Mouse (Mus musculus): ENCODE data around the gene Apobec4. TPM values are rescaled to one million over a fixed set of nuclear protein-coding genes. Genes with fewer than 3 reads are reported as not detected.

Apobec4 gene
- total RNA-seq, 4 experiments from 2014 or later, result not detected

GRCm38 (mm10) chr1:152804907-152805306 is 54.6 kb downstream of the Apobec4 start:
- no peak for DNase-seq (ENCODE audit: low spot score)

Other genes starting within 250 kb of the Apobec4 start
- gene Rgl1, start 15.8 kb downstream of the Apobec4 start, total RNA-seq (2022), result 10 to 100 TPM; 30.2 to 37.8 (median 35.0) TPM
- 10 to 100 TPM; 21.9 to 27.8 (median 25.9) TPM for gene Arpc5, start 16.0 kb downstream of the Apobec4 start, total RNA-seq (2022)
- gene Ncf2, start 49.6 kb downstream of the Apobec4 start, total RNA-seq (2022), result 1 to 10 TPM; 2.3 to 4.3 (median 3.9) TPM
- 10 to 100 TPM; 41.8 to 46.1 (median 43.9) TPM for gene Smg7, start 152.1 kb downstream of the Apobec4 start, total RNA-seq (2022)
- under 1 TPM; 0.16 to 0.46 (median 0.32) TPM for gene Nmnat2, start 204.4 kb downstream of the Apobec4 start, total RNA-seq (2022)